Mouse (Mus musculus) kidney, postnatal 14 days (tissue): ENCODE measurements around the gene Gm10338.
"Not testable (repeated sequence)": the region's sequence is repeated elsewhere in the genome, so short reads cannot be mapped to it uniquely, and the experiment has no call there.

Experiments
- DNase-seq: peaks from one replicate; pipeline ENCODE4 v3.0.0; 2022; ENCODE audit warnings: mixed read lengths

Gm10338 gene

DNA sequence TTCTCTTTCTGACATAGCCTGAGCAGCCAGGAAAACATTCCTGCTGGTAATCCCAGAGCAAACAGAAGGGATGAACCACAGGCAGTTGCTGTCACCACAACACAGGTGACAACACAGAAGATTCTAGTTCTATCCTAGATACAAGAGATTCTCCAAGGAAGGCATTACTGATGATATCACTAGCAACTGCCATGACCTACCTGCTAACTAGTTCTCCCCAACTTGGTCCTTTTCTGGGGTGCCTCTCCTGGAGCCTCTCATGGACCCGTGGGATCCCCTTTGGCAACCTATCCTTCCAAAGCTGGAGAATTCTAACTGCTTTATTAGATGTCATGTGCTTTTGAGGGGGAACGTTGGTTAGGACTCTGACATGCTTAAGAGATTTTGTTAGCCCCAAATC lies at the start of gene Gm10338:
Gene Gm10338, minus strand, starts transcription at position 101 of the 400 bp plus-strand sequence.
- DNase-seq: not testable (repeated sequence)

DNA sequence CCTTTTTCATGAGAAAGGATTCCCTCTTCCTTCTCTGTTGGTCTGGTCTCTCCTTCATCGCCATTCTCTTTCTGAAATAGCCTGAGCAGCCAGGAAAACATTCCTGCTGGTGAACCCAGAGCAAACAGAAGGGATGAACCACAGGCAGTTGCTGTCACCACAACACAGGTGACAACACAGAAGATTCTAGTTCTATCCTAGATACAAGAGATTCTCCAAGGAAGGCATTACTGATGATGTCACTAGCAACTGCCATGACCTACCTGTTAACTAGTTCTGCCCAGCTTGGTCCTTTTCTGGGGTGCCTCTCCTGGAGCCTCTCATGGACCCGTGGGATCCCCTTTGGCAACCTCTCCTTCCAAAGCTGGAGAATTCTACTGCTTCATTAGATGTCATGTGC lies 48.5 kb upstream of the Gm10338 start, which contains the start of gene Gm10128:
Gene Gm10128, minus strand, starts transcription at position 101 of the 400 bp plus-strand sequence.
- not testable (repeated sequence) for DNase-seq

GRCm38 (mm10) chr14:7568382-7568781 lies 27.0 kb downstream of the Gm10338 start, which contains the start of gene Gm3558:
Gene Gm3558, minus strand, starts transcription at chr14:7568566.
- not testable (repeated sequence) for DNase-seq

GRCm38 (mm10) chr14:7567890-7568289 lies 27.5 kb downstream of the Gm10338 start:
- DNase-seq: not testable (repeated sequence)

- not testable (repeated sequence) for DNase-seq
Measured at GRCm38 (mm10) chr14:7567266-7567665, 28.1 kb downstream of the Gm10338 start.
